Mouse (Mus musculus) heart, adult 11 months (tissue): ENCODE data around the gene Thrsp.

Experiments
- DNase-seq: peaks from one replicate; pipeline ENCODE4 v3.0.0; 2022

Gene Thrsp

DNA sequence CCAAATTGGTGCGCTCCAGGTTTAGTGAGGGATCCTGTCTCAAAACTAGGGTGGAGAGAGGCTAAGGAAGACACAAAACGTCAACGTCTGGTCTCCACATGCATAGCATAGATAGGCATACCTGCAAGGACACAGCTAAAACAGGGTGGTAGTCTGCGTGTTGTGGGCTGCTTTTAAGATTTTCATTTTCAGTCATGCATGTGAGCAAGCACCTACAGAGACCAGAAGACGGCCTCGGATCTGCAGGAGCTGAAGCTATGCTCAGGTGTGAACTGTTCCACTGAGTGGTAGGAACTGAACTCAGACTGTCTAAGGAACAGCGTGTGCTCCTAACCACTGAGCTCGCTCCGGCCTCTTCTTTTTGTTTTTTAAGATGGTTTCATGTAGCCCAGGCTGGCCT, 42.4 kb downstream of the Thrsp start:
- DNase-seq: peak; percentile 74

DNA sequence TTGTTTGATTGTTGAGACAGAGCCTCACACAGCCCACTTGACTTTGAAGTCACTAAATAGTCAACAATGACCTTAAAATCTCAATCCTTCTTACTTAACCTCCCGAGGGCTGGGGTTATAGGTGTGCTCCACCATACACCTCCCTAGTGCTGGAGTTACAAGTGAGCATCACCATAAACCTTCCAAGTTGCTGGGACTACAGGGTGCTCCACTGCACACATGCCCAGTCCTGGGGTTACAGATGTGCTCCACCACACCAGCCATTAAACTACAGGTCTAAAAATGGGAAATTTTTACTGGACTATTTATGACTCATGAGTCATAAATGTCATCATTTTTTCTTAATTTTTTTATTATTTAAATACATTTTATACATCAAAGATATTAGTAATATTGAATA, 51.6 kb downstream of the Thrsp start:
- DNase-seq: peak; percentile 79
